Mouse (Mus musculus) megakaryocyte-erythroid progenitor cell, adult 5-6 weeks (primary cell): ENCODE measurements around the gene Cdk2ap2. TPM values are rescaled to one million over a fixed set of nuclear protein-coding genes. Genes with fewer than 3 reads are reported as not detected.

Experiments
- ATAC-seq: replicated peaks from 2 replicates; pipeline ENCODE4 v1.8.0; 2016; ENCODE audit warnings: mild to moderate bottlenecking, inconsistent platforms; ENCODE audit not compliant: severe bottlenecking, poor library complexity, low FRiP score, low TSS enrichment
- total RNA-seq, 2 experiments: library from RNA; stranded (forward) in 1 of 2; stranded (reverse) in 1 of 2; fragments of 200-1000, 215-1000 nt in 1 of 2; fragments of >200 nt in 1 of 2; fragmentation: Nextera tagmentation in 1 of 2; gene quantifications; 2 replicates each; pipeline ENCODE4 v1.2.3; 2014 to 2017

The Cdk2ap2 gene
- total RNA-seq, 2 experiments from 2014 or later = 16.1 to 75.8 TPM

- ATAC-seq = no peak
These were observed 51.0 kb downstream of the Cdk2ap2 start for GRCm38 (mm10) chr19:4147782-4148490.

- ATAC-seq = peak; percentile 89
These were observed 51.5 kb downstream of the Cdk2ap2 start, which contains the start of gene Coro1b for GRCm38 (mm10) chr19:4148491-4148806. Gene Coro1b, plus strand, starts transcription at chr19:4148619.

Other genes starting within 250 kb of the Cdk2ap2 start
Only the 30 nearest of the 34 such genes appear.
- gene Ndufs8, start 184.4 kb upstream of the Cdk2ap2 start, total RNA-seq (2014; fragmentation: Nextera tagmentation) = 175 and 218 TPM in 2 replicates
- 54.3 and 59.0 TPM in 2 replicates for gene Ndufs8, start 184.4 kb upstream of the Cdk2ap2 start, total RNA-seq (2017)
- 3.9 TPM in 1 of 2 replicates, not detected in the other for gene Aldh3b1, start 167.4 kb upstream of the Cdk2ap2 start, total RNA-seq (2014; fragmentation: Nextera tagmentation)
- gene Aldh3b1, start 167.4 kb upstream of the Cdk2ap2 start, total RNA-seq (2017) = not detected in 2 replicates
- 9.1 and 10.4 TPM in 2 replicates for gene Unc93b1, start 162.0 kb upstream of the Cdk2ap2 start, total RNA-seq (2014; fragmentation: Nextera tagmentation)
- gene Unc93b1, start 162.0 kb upstream of the Cdk2ap2 start, total RNA-seq (2017) = 3.9 and 16.4 TPM in 2 replicates
- not detected in 2 replicates for gene Aldh3b3, start 138.5 kb upstream of the Cdk2ap2 start, total RNA-seq (2014; fragmentation: Nextera tagmentation)
- gene Aldh3b3, start 138.5 kb upstream of the Cdk2ap2 start, total RNA-seq (2017) = not detected in 2 replicates
- 0.50 TPM in 1 of 2 replicates, not detected in the other for gene Aldh3b2, start 124.9 kb upstream of the Cdk2ap2 start, total RNA-seq (2014; fragmentation: Nextera tagmentation)
- gene Aldh3b2, start 124.9 kb upstream of the Cdk2ap2 start, total RNA-seq (2017) = 0.99 TPM in 1 of 2 replicates, not detected in the other
- gene Acy3, start 110.6 kb upstream of the Cdk2ap2 start, total RNA-seq (2014; fragmentation: Nextera tagmentation) = 5.6 and 8.0 TPM in 2 replicates
- gene Acy3, start 110.6 kb upstream of the Cdk2ap2 start, total RNA-seq (2017) = 2.3 and 2.5 TPM in 2 replicates
- not detected in 2 replicates for gene Tbx10, start 104.4 kb upstream of the Cdk2ap2 start, total RNA-seq (2014; fragmentation: Nextera tagmentation)
- gene Tbx10, start 104.4 kb upstream of the Cdk2ap2 start, total RNA-seq (2017) = not detected in 2 replicates
- 21.5 and 29.8 TPM in 2 replicates for gene Nudt8, start 96.6 kb upstream of the Cdk2ap2 start, total RNA-seq (2014; fragmentation: Nextera tagmentation)
- 19.5 and 21.1 TPM in 2 replicates for gene Nudt8, start 96.6 kb upstream of the Cdk2ap2 start, total RNA-seq (2017)
- 1.9 and 5.4 TPM in 2 replicates for gene Gm49405, start 96.6 kb upstream of the Cdk2ap2 start, total RNA-seq (2014; fragmentation: Nextera tagmentation)
- gene Gm49405, start 96.6 kb upstream of the Cdk2ap2 start, total RNA-seq (2017) = 1.5 and 2.0 TPM in 2 replicates
- gene Doc2g, start 93.9 kb upstream of the Cdk2ap2 start, total RNA-seq (2014; fragmentation: Nextera tagmentation) = 2.1 and 7.4 TPM in 2 replicates
- 3.8 and 4.0 TPM in 2 replicates for gene Doc2g, start 93.9 kb upstream of the Cdk2ap2 start, total RNA-seq (2017)
- 210 and 232 TPM in 2 replicates for gene Ndufv1, start 84.4 kb upstream of the Cdk2ap2 start, total RNA-seq (2014; fragmentation: Nextera tagmentation)
- 285 and 306 TPM in 2 replicates for gene Ndufv1, start 84.4 kb upstream of the Cdk2ap2 start, total RNA-seq (2017)
- 623 and 805 TPM in 2 replicates for gene Gstp1, start 59.2 kb upstream of the Cdk2ap2 start, total RNA-seq (2014; fragmentation: Nextera tagmentation)
- gene Gstp1, start 59.2 kb upstream of the Cdk2ap2 start, total RNA-seq (2017) = 123 and 220 TPM in 2 replicates
- not detected in 2 replicates for gene Gstp2, start 51.2 kb upstream of the Cdk2ap2 start, total RNA-seq (2014; fragmentation: Nextera tagmentation)
- not detected in 2 replicates for gene Gstp2, start 51.2 kb upstream of the Cdk2ap2 start, total RNA-seq (2017)
- gene Gstp3, start 37.6 kb upstream of the Cdk2ap2 start, total RNA-seq (2014; fragmentation: Nextera tagmentation) = 28.5 and 40.7 TPM in 2 replicates
- gene Gstp3, start 37.6 kb upstream of the Cdk2ap2 start, total RNA-seq (2017) = 16.4 and 37.6 TPM in 2 replicates
- gene Cabp2, start 15.6 kb upstream of the Cdk2ap2 start, total RNA-seq (2014; fragmentation: Nextera tagmentation) = not detected in 2 replicates
- gene Cabp2, start 15.6 kb upstream of the Cdk2ap2 start, total RNA-seq (2017) = not detected in 2 replicates
- gene Pitpnm1, start 2.8 kb downstream of the Cdk2ap2 start, total RNA-seq (2014; fragmentation: Nextera tagmentation) = 42.3 and 44.1 TPM in 2 replicates
- 7.4 and 7.7 TPM in 2 replicates for gene Pitpnm1, start 2.8 kb downstream of the Cdk2ap2 start, total RNA-seq (2017)
- gene Aip, start 28.7 kb downstream of the Cdk2ap2 start, total RNA-seq (2014; fragmentation: Nextera tagmentation) = 25.9 and 31.2 TPM in 2 replicates
- 16.9 and 23.2 TPM in 2 replicates for gene Aip, start 28.7 kb downstream of the Cdk2ap2 start, total RNA-seq (2017)
- gene Gpr152, start 42.6 kb downstream of the Cdk2ap2 start, total RNA-seq (2014; fragmentation: Nextera tagmentation) = not detected in 2 replicates
- gene Gpr152, start 42.6 kb downstream of the Cdk2ap2 start, total RNA-seq (2017) = not detected in 2 replicates
- gene Cabp4, start 46.9 kb downstream of the Cdk2ap2 start, total RNA-seq (2014; fragmentation: Nextera tagmentation) = 0.39 and 1.5 TPM in 2 replicates
- not detected in 2 replicates for gene Cabp4, start 46.9 kb downstream of the Cdk2ap2 start, total RNA-seq (2017)
- 103 and 123 TPM in 2 replicates for gene Coro1b, start 51.4 kb downstream of the Cdk2ap2 start, total RNA-seq (2014; fragmentation: Nextera tagmentation)
- gene Coro1b, start 51.4 kb downstream of the Cdk2ap2 start, total RNA-seq (2017) = 42.8 and 97.1 TPM in 2 replicates
- gene Ptprcap, start 56.4 kb downstream of the Cdk2ap2 start, total RNA-seq (2014; fragmentation: Nextera tagmentation) = 53.0 and 63.6 TPM in 2 replicates
- gene Ptprcap, start 56.4 kb downstream of the Cdk2ap2 start, total RNA-seq (2017) = 104 and 112 TPM in 2 replicates
- 60.4 and 60.9 TPM in 2 replicates for gene Rps6kb2, start 66.2 kb downstream of the Cdk2ap2 start, total RNA-seq (2014; fragmentation: Nextera tagmentation)
- gene Rps6kb2, start 66.2 kb downstream of the Cdk2ap2 start, total RNA-seq (2017) = 14.7 and 39.7 TPM in 2 replicates
- 8.1 and 10.9 TPM in 2 replicates for gene Carns1, start 78.3 kb downstream of the Cdk2ap2 start, total RNA-seq (2014; fragmentation: Nextera tagmentation)
- 0.19 and 1.0 TPM in 2 replicates for gene Carns1, start 78.3 kb downstream of the Cdk2ap2 start, total RNA-seq (2017)
- gene Tbc1d10c, start 94.1 kb downstream of the Cdk2ap2 start, total RNA-seq (2014; fragmentation: Nextera tagmentation) = 17.1 and 30.7 TPM in 2 replicates
- 7.1 and 9.3 TPM in 2 replicates for gene Tbc1d10c, start 94.1 kb downstream of the Cdk2ap2 start, total RNA-seq (2017)
- 392 and 411 TPM in 2 replicates for gene Ppp1ca, start 94.9 kb downstream of the Cdk2ap2 start, total RNA-seq (2014; fragmentation: Nextera tagmentation)
- 411 and 530 TPM in 2 replicates for gene Ppp1ca, start 94.9 kb downstream of the Cdk2ap2 start, total RNA-seq (2017)
- 35.5 and 47.7 TPM in 2 replicates for gene Rad9a, start 104.5 kb downstream of the Cdk2ap2 start, total RNA-seq (2014; fragmentation: Nextera tagmentation)
- gene Rad9a, start 104.5 kb downstream of the Cdk2ap2 start, total RNA-seq (2017) = 17.5 and 29.6 TPM in 2 replicates
- gene Clcf1, start 117.1 kb downstream of the Cdk2ap2 start, total RNA-seq (2014; fragmentation: Nextera tagmentation) = 4.6 and 6.9 TPM in 2 replicates
- gene Clcf1, start 117.1 kb downstream of the Cdk2ap2 start, total RNA-seq (2017) = 0.99 TPM in 1 of 2 replicates, not detected in the other
- 2.1 TPM in 1 of 2 replicates, not detected in the other for gene AC109138.7, start 117.2 kb downstream of the Cdk2ap2 start, total RNA-seq (2014; fragmentation: Nextera tagmentation)
- gene AC109138.7, start 117.2 kb downstream of the Cdk2ap2 start, total RNA-seq (2017) = not detected in 2 replicates
- gene Pold4, start 134.7 kb downstream of the Cdk2ap2 start, total RNA-seq (2014; fragmentation: Nextera tagmentation) = 20.0 and 22.3 TPM in 2 replicates
- 27.2 and 28.2 TPM in 2 replicates for gene Pold4, start 134.7 kb downstream of the Cdk2ap2 start, total RNA-seq (2017)
- 5.9 and 27.6 TPM in 2 replicates for gene Ssh3, start 172.0 kb downstream of the Cdk2ap2 start, total RNA-seq (2014; fragmentation: Nextera tagmentation)
- gene Ssh3, start 172.0 kb downstream of the Cdk2ap2 start, total RNA-seq (2017) = 7.0 and 8.6 TPM in 2 replicates